Mouse (Mus musculus) hindbrain, embryonic 13.5 days (tissue): Measurements from ENCODE around the gene Gm11569. TPM values are rescaled to one million over a fixed set of nuclear protein-coding genes. Genes with fewer than 3 reads are reported as not detected.
"Not testable (repeated sequence)": the region's sequence is repeated elsewhere in the genome, so short reads cannot be mapped to it uniquely, and the experiment has no call there.

ENCODE experiments used
- ATAC-seq: fragments of 200-750 bp; cut with Nextera tagmentation; 2 replicates; pipeline ENCODE4 v1.8.0; 2017; ENCODE audit warnings: moderate TSS enrichment; ENCODE audit not compliant: low FRiP score
- H3K27ac ChIP-seq: fragments of 300-500 bp; sonication (generic); 2 replicates; pipeline ENCODE4 v1.5.1; 2015; ENCODE audit warnings: inconsistent platforms, mild to moderate bottlenecking, moderate library complexity
- H3K27me3 ChIP-seq: fragments of 300-500 bp; sonication (generic); 2 replicates; pipeline ENCODE4 v1.6.1; 2015; ENCODE audit warnings: mild to moderate bottlenecking, inconsistent platforms
- H3K36me3 ChIP-seq: fragments of 300-500 bp; sonication (generic); 2 replicates; pipeline ENCODE4 v1.6.1; 2015; ENCODE audit warnings: mild to moderate bottlenecking, inconsistent platforms
- H3K4me1 ChIP-seq: fragments of 300-500 bp; sonication (generic); replicated peaks from 2 replicates; pipeline ENCODE4 v1.6.1; 2015; ENCODE audit warnings: inconsistent platforms
- H3K4me2 ChIP-seq: fragments of 300-500 bp; sonication (generic); 2 replicates; pipeline ENCODE4 v1.6.1; 2015; ENCODE audit warnings: inconsistent platforms, mild to moderate bottlenecking, moderate library complexity
- H3K4me3 ChIP-seq: fragments of 300-500 bp; sonication (generic); 2 replicates; pipeline ENCODE4 v1.5.1; 2015; ENCODE audit warnings: mild to moderate bottlenecking, inconsistent platforms
- H3K9ac ChIP-seq: fragments of 300-500 bp; sonication (generic); 2 replicates; pipeline ENCODE4 v1.6.1; 2015; ENCODE audit warnings: mild to moderate bottlenecking, inconsistent platforms
- H3K9me3 ChIP-seq: fragments of 300-500 bp; sonication (generic); 2 replicates; pipeline ENCODE4 v1.6.1; 2016; ENCODE audit warnings: inconsistent platforms
- WGBS: fragments of 180-500 bp; shearing (Covaris S2); methylation state at CpG from one replicate; pipeline ENCODE4 v1.1.7; 2015; 5-methylcytosine and 5-hydroxymethylcytosine counted together
- polyA plus RNA-seq: library from polyadenylated mRNA; unstranded; fragments of >200 nt; fragmentation: Nextera tagmentation; extraction: Ambion mirVana; gene quantifications from 2 replicates; pipeline ENCODE4 v1.2.1, GENCODE M21; 2015

Gene Gm11569
- polyA plus RNA-seq = not detected in 2 replicates

DNA sequence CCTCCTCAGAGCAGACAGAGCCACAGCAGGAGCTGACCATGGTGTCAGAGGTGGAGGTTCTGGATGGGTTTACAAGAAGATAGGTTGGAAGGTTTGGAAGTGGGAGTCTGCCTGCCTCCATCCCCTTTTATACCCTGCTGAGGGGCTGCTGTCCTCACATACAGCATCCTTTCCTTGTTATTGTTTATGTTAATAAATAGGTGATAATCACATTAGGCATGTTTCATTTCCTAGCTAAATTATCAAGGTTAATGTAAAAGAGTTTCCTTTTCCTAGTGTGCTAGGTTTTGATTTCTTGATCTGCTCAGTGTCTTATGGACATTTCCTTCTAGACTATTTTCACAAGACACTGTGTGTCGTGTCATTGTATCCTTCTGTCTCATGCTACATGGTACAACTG is at the start of gene Gm11569:
Gene Gm11569, minus strand, starts transcription at position 101 of the 400 bp plus-strand sequence.
- H3K27me3 ChIP-seq, H3K9ac ChIP-seq, ATAC-seq, H3K9me3 ChIP-seq, H3K4me2 ChIP-seq, H3K4me3 ChIP-seq, H3K4me1 ChIP-seq, H3K27ac ChIP-seq, H3K36me3 ChIP-seq: not testable (repeated sequence)
- WGBS = no CpG with 5 or more reads among the region's 1 CpGs

DNA sequence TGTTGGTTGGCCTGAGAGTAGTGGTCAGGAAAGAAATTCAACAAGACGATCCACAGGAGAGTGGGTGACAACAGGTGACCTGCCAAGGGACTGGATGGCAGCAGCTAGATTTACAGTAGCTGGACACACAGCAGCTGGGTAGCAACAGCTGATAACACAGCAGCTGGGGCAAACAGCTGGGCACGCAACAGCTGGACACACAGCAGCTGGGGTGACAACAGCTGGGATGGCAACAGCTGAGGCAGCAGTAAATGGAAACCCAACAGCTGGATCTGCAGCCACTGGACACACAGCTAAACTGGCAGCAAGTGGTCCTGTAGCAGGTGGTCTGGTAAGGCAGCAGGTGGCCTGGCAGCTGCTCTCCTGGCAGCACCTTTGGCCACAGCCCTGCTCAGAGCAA is 48.0 kb upstream of the Gm11569 start:
- no peak overlapping the region for H3K27ac ChIP-seq
- ATAC-seq = no peak
- no peaks in the 10 kb centered on the region for H3K27me3 ChIP-seq
- no peak overlapping the region for H3K4me3 ChIP-seq
- no peak overlapping the region for H3K9ac ChIP-seq
- no peak overlapping the region for H3K4me2 ChIP-seq
- H3K4me1 ChIP-seq = no peaks in the 10 kb centered on the region
- no peaks in the 10 kb centered on the region for H3K9me3 ChIP-seq
- no peaks in the 10 kb centered on the region for H3K36me3 ChIP-seq
- 93% methylated on average over 2 of the region's 2 CpGs for WGBS

DNA sequence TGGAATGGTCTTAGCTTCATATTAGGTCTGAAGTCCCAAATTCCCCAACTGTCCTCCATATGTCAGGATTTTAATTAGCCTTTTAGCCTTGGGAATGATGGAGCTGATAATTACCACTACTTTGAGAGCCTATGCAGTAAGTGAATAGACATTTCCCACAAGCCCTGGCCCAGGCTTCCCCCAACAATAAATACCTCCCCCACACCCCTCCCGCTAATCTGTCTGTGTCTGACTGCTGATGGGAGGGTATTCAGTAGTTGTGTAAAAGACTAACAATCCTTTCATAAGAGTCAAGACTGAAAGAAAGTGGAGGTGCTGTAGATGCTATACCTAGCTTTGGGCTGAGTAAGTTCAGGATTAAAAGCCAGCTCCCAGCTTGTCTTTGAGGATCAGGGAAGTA is 43.5 kb upstream of the Gm11569 start:
- H3K27me3 ChIP-seq = no peaks in the 10 kb centered on the region

GRCm38 (mm10) chr11:99837966-99838365 is 39.2 kb upstream of the Gm11569 start, which contains the start of gene 2300003K06Rik:
Gene 2300003K06Rik (minus strand): TSS chr11:99838066.
- H3K27me3 ChIP-seq = no peaks in the 10 kb centered on the region
- no peaks in the 10 kb centered on the region for H3K9me3 ChIP-seq
- H3K27ac ChIP-seq = no peak within 1 kb of the TSS
- H3K4me3 ChIP-seq = no peak within 1 kb of the TSS
- no peak within 1 kb of the TSS for H3K9ac ChIP-seq
- H3K4me2 ChIP-seq = no peak within 1 kb of the TSS
- 79% methylated on average over 1 of the region's 1 CpGs for WGBS
- H3K36me3 ChIP-seq = no peaks in the 10 kb centered on the region
- no peaks in the 10 kb centered on the region for H3K4me1 ChIP-seq
- no peak for ATAC-seq

More for the DNA sequence above, 43.5 kb upstream of the Gm11569 start:
- ATAC-seq = no peak
- WGBS = 87% methylated on average over 1 of the region's 1 CpGs
- Histone ChIP-seq H3K9ac (no peak overlapping the region), H3K9me3 (no peaks in the 10 kb centered on the region), H3K4me3 (no peak overlapping the region), H3K27ac (no peak overlapping the region), H3K4me1 (no peaks in the 10 kb centered on the region), H3K4me2 (no peak overlapping the region), H3K36me3 (no peaks in the 10 kb centered on the region)

GRCm38 (mm10) chr11:99815566-99815965 is 16.8 kb upstream of the Gm11569 start, which contains the start of gene Gm11564:
Gene Gm11564 (minus strand): TSS chr11:99815666.
- H3K4me3 ChIP-seq, H3K9ac ChIP-seq, H3K27ac ChIP-seq, H3K4me2 ChIP-seq, H3K27me3 ChIP-seq, ATAC-seq, H3K36me3 ChIP-seq, H3K9me3 ChIP-seq, H3K4me1 ChIP-seq: not testable (repeated sequence)
- 90% methylated on average over 2 of the region's 2 CpGs for WGBS

DNA sequence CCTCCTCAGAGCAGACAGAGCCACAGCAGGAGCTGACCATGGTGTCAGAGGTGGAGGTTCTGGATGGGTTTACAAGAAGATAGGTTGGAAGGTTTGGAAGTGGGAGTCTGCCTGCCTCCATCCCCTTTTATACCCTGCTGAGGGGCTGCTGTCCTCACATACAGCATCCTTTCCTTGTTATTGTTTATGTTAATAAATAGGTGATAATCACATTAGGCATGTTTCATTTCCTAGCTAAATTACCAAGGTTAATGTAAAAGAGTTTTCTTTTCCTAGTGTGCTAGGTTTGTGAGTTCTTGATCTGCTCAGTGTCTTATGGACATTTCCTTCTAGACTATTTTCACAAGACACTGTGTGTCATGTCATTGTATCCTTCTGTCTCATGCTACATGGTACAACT is 11.1 kb upstream of the Gm11569 start, which contains the start of gene Krtap4-13:
Gene Krtap4-13, minus strand, starts transcription at position 101 of the 400 bp plus-strand sequence.
- not testable (repeated sequence) for H3K36me3 ChIP-seq, H3K4me1 ChIP-seq, H3K9ac ChIP-seq, H3K4me2 ChIP-seq, H3K27ac ChIP-seq, H3K27me3 ChIP-seq, ATAC-seq, H3K4me3 ChIP-seq, H3K9me3 ChIP-seq

GRCm38 (mm10) chr11:99804346-99804745 is 5.6 kb upstream of the Gm11569 start, which contains the start of gene Gm11554:
Gene Gm11554 (minus strand): TSS chr11:99804446.
- H3K36me3 ChIP-seq, ATAC-seq, H3K27me3 ChIP-seq, H3K27ac ChIP-seq, H3K4me2 ChIP-seq, H3K4me3 ChIP-seq, H3K9me3 ChIP-seq, H3K9ac ChIP-seq, H3K4me1 ChIP-seq: not testable (repeated sequence)
- no CpG with 5 or more reads among the region's 1 CpGs for WGBS

- Histone ChIP-seq H3K4me1 (no peaks in the 10 kb centered on the region), H3K27ac (no peak within 1 kb of the TSS), H3K36me3 (no peaks in the 10 kb centered on the region), H3K27me3 (no peaks in the 10 kb centered on the region), H3K9ac (no peak within 1 kb of the TSS), H3K4me3 (no peak within 1 kb of the TSS), H3K4me2 (no peak within 1 kb of the TSS), H3K9me3 (no peaks in the 10 kb centered on the region)
- ATAC-seq = no peak
- WGBS = 90% methylated on average over 2 of the region's 2 CpGs
These were observed 5.4 kb downstream of the Gm11569 start, which contains the start of gene Gm11596 for GRCm38 (mm10) chr11:99793367-99793766. Gene Gm11596 (minus strand): TSS chr11:99793467.

DNA sequence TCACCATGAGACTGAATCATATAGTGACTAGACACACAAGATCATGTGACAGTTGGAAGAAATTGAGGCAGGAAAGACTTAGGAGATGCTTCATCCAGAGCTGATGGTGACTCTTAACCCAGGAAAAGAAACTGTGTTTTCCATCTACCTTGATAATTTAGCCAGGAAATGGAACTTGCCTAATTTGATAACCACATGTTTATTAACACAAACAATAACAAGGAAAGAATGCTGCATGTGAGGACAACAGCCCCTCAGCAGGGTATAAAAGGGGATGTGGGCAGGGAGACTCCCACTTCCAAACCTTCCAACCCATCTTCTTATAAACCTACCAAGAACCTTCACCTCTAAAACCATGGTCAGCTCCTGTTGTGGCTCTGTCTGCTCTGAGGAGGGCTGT is 13.8 kb downstream of the Gm11569 start, which contains the start of gene Krtap4-9:
Gene Krtap4-9, plus strand, starts transcription at position 301 of the 400 bp plus-strand sequence.
- not testable (repeated sequence) for H3K4me1 ChIP-seq, H3K36me3 ChIP-seq, H3K4me3 ChIP-seq, H3K27me3 ChIP-seq, H3K9me3 ChIP-seq, H3K9ac ChIP-seq, ATAC-seq, H3K4me2 ChIP-seq, H3K27ac ChIP-seq

- Histone ChIP-seq H3K36me3 (no peaks in the 10 kb centered on the region), H3K4me3 (no peak within 1 kb of the TSS), H3K27ac (no peak within 1 kb of the TSS), H3K4me2 (no peak within 1 kb of the TSS), H3K9me3 (no peaks in the 10 kb centered on the region), H3K27me3 (no peaks in the 10 kb centered on the region), H3K4me1 (no peaks in the 10 kb centered on the region; the same call in 1 of the 2 replicates), H3K9ac (no peak within 1 kb of the TSS)
- ATAC-seq = no peak
- 93% methylated on average over 2 of the region's 2 CpGs for WGBS
These were observed 18.1 kb downstream of the Gm11569 start, which contains the start of gene Krtap4-8 for GRCm38 (mm10) chr11:99780604-99781003. Gene Krtap4-8 (minus strand): TSS chr11:99780704.

- Histone ChIP-seq H3K4me3 (no peak overlapping the region), H3K27ac (no peak overlapping the region), H3K9me3 (no peaks in the 10 kb centered on the region), H3K4me1 (no peaks in the 10 kb centered on the region; the same call in 1 of the 2 replicates), H3K4me2 (no peak overlapping the region), H3K36me3 (no peaks in the 10 kb centered on the region), H3K9ac (no peak overlapping the region), H3K27me3 (no peaks in the 10 kb centered on the region)
- ATAC-seq = no peak
- WGBS = 33% methylated on average over 7 of the region's 7 CpGs
These were observed 20.3 kb downstream of the Gm11569 start for GRCm38 (mm10) chr11:99778401-99778800.

DNA sequence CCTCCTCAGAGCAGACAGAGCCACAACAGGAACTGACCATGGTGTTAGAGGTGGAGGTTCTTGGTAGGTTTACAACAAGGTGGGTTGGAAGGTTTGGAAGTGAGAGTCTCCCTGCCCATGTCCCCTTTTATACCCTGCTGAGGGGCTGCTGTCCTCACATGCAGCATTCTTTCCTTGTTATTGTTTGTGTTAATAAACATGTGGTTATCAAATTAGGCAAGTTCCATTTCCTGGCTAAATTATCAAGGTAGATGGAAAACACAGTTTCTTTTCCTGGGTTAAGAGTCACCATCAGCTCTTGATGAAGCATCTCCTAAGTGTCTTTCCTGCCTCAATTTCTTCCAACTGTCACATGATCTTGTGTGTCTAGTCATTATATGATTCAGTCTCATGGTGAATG is 25.9 kb downstream of the Gm11569 start, which contains the start of gene Gm11595:
Gene Gm11595, minus strand, starts transcription at position 101 of the 400 bp plus-strand sequence.
- H3K27me3 ChIP-seq, H3K27ac ChIP-seq, H3K4me3 ChIP-seq, H3K9ac ChIP-seq, H3K4me2 ChIP-seq, H3K4me1 ChIP-seq, ATAC-seq, H3K9me3 ChIP-seq, H3K36me3 ChIP-seq: not testable (repeated sequence)

- no peaks in the 10 kb centered on the region for H3K36me3 ChIP-seq
- no peak overlapping the region for H3K4me2 ChIP-seq
- no peak overlapping the region for H3K9ac ChIP-seq
- 74% methylated on average over 2 of the region's 2 CpGs for WGBS
- H3K4me1 ChIP-seq = no peaks in the 10 kb centered on the region
- H3K27me3 ChIP-seq = no peaks in the 10 kb centered on the region
- no peak overlapping the region for H3K4me3 ChIP-seq
- no peak overlapping the region for H3K27ac ChIP-seq
- H3K9me3 ChIP-seq = no peaks in the 10 kb centered on the region
- no peak for ATAC-seq
These were observed 30.3 kb downstream of the Gm11569 start for GRCm38 (mm10) chr11:99768410-99768809.
